Mouse (Mus musculus) midbrain, postnatal 0 days (tissue): ENCODE measurements around the gene Sh3bp1. TPM values are rescaled to one million over a fixed set of nuclear protein-coding genes. Genes with fewer than 3 reads are reported as not detected.

Source experiments
- ATAC-seq: fragments of 200-750 bp; cut with Nextera tagmentation; 2 replicates; pipeline ENCODE4 v1.8.0; 2017; ENCODE audit warnings: moderate number of reproducible peaks, mild to moderate bottlenecking, moderate TSS enrichment, moderate library complexity; ENCODE audit not compliant: low FRiP score
- DNase-seq: peaks from one replicate; pipeline ENCODE4 v3.0.0-alpha.2; 2015; ENCODE audit warnings: low spot score
- H3K27ac ChIP-seq: fragments of 300-500 bp; sonication (generic); 2 replicates; pipeline ENCODE4 v1.5.1; 2014; ENCODE audit warnings: low read depth, mild to moderate bottlenecking, low read length, mixed read lengths
- H3K27me3 ChIP-seq: fragments of 300-500 bp; sonication (generic); 2 replicates; pipeline ENCODE4 v1.6.1; 2014; ENCODE audit warnings: low read length, control low read depth, mixed read lengths; ENCODE audit not compliant: insufficient read depth
- H3K36me3 ChIP-seq: fragments of 300-500 bp; sonication (generic); 2 replicates; pipeline ENCODE4 v1.6.1; 2014; ENCODE audit warnings: low read length, control low read depth, mixed read lengths; ENCODE audit not compliant: insufficient read depth
- H3K4me1 ChIP-seq: fragments of 300-500 bp; sonication (generic); 2 replicates; pipeline ENCODE4 v1.6.1; 2014; ENCODE audit warnings: mild to moderate bottlenecking, control low read depth, antibody characterized with exemption, low read length, mixed read lengths; ENCODE audit not compliant: insufficient read depth
- H3K4me2 ChIP-seq: fragments of 300-500 bp; sonication (generic); 2 replicates; pipeline ENCODE4 v1.6.1; 2014; ENCODE audit warnings: low read depth, mild to moderate bottlenecking, low read length, mixed read lengths; ENCODE audit not compliant: poor library complexity, severe bottlenecking
- H3K4me3 ChIP-seq: fragments of 300-500 bp; sonication (generic); 2 replicates; pipeline ENCODE4 v1.5.1; 2014; ENCODE audit warnings: low read depth, mild to moderate bottlenecking, low read length, moderate library complexity
- H3K9ac ChIP-seq: fragments of 300-500 bp; sonication (generic); replicated peaks from 2 replicates; pipeline ENCODE4 v1.6.1; 2014; ENCODE audit warnings: mild to moderate bottlenecking, low read length, moderate library complexity, mixed read lengths; ENCODE audit not compliant: poor library complexity, severe bottlenecking
- H3K9me3 ChIP-seq: fragments of 300-500 bp; sonication (generic); 2 replicates; pipeline ENCODE4 v1.6.1; 2016; ENCODE audit warnings: low read length, control low read depth
- CTCF ChIP-seq: IDR thresholded peaks from 2 replicates; pipeline ENCODE4 v1.5.1; 2016; ENCODE audit warnings: antibody characterized with exemption, mild to moderate bottlenecking
- WGBS: fragments of 180-500 bp; shearing (Covaris S2); extraction: QIAGEN DNeasy Blood & Tissue Kit; methylation state at CpG from one replicate; pipeline ENCODE4 v1.1.7; 2014; 5-methylcytosine and 5-hydroxymethylcytosine counted together
- polyA plus RNA-seq: library from polyadenylated mRNA; unstranded; fragments of >200 nt; fragmentation: Nextera tagmentation; extraction: Ambion mirVana; gene quantifications from 2 replicates; pipeline ENCODE4 v1.2.1, GENCODE M21; 2015
- total RNA-seq: library from RNA; depleted of rRNA; stranded (reverse); fragments of >200 nt; gene quantifications from 2 replicates; pipeline ENCODE4 v1.2.3, GENCODE M21; 2014

Gene Sh3bp1
- total and polyA plus RNA-seq, 2 experiments from 2014 or later: 4.2 to 4.7 TPM

GRCm38 (mm10) chr15:78947657-78948056 lies 48.1 kb downstream of the Sh3bp1 start, which contains the start of gene Triobp:
TSS of gene Triobp (plus strand) at chr15:78947724.
- H3K9me3 ChIP-seq: no peaks in the 10 kb centered on the region
- H3K4me3 ChIP-seq: peak within 1 kb of the TSS; percentile 63
- H3K27me3 ChIP-seq: no peaks in the 10 kb centered on the region
- H3K36me3 ChIP-seq: 0 out of 2 replicates have a peak, but pooled peaks cover 6% of the 10 kb centered on the region
- H3K27ac ChIP-seq: peak within 1 kb of the TSS; percentile 77
- TF ChIP-seq CTCF: no peak
- WGBS: under 1% methylated on average over 24 of the region's 24 CpGs
- H3K4me1 ChIP-seq: peaks cover 12% of the 10 kb centered on the region; the same call in 1 of the 2 replicates
- ATAC-seq (peak; percentile 93), DNase-seq (peak; percentile 96)
- peak within 1 kb of the TSS; percentile 68 for H3K4me2 ChIP-seq
- peak within 1 kb of the TSS; percentile 78 for H3K9ac ChIP-seq

- peak overlapping the region; percentile 77 for H3K27ac ChIP-seq
- ATAC-seq (peak; percentile 26; the same call in 1 of the 2 replicates), DNase-seq (peak; percentile 21)
- TF ChIP-seq CTCF: no peak
- H3K36me3 ChIP-seq: peaks cover 7% of the 10 kb centered on the region; the same call in 1 of the 2 replicates
- H3K9me3 ChIP-seq: no peaks in the 10 kb centered on the region
- peaks cover 12% of the 10 kb centered on the region; the same call in 1 of the 2 replicates for H3K4me1 ChIP-seq
- WGBS: 2% methylated on average over 11 of the region's 11 CpGs
- peak overlapping the region; percentile 78 for H3K9ac ChIP-seq
- H3K4me2 ChIP-seq: peak overlapping the region; percentile 68
- H3K4me3 ChIP-seq: peak overlapping the region; percentile 63
- H3K27me3 ChIP-seq: no peaks in the 10 kb centered on the region
These were observed 48.7 kb downstream of the Sh3bp1 start for GRCm38 (mm10) chr15:78948152-78948725.

DNA sequence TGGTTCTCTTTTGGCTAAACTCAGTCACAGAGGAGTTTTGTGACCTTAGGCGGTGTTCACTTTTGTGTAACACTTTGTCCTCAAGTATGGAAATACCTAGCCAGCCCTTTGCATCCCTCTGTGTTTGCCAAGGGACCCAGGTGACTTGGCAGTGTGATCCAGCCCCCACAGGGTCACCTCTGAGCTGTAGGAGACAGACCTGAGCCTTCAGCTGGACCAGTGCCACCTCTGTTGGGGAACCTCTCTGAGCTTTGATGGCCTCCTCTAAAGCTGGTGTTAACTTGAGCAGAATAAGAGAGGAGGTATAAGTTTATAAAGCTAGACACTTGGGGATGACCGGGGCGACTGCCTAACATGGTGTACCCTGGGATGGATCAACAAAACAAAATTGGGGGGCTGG lies 49.3 kb downstream of the Sh3bp1 start:
- Histone ChIP-seq H3K27ac (no peak overlapping the region), H3K9ac (no peak overlapping the region; the same call in 1 of the 2 replicates), H3K4me3 (peak overlapping the region; percentile 63), H3K4me2 (peak overlapping the region; percentile 68), H3K9me3 (no peaks in the 10 kb centered on the region), H3K36me3 (peaks cover 11% of the 10 kb centered on the region; the same call in 1 of the 2 replicates), H3K4me1 (peaks cover 12% of the 10 kb centered on the region; the same call in 1 of the 2 replicates), H3K27me3 (no peaks in the 10 kb centered on the region)
- ATAC-seq: no peak
- DNase-seq: no peak
- TF ChIP-seq CTCF: no peak
- WGBS: 97% methylated on average over 3 of the region's 3 CpGs

DNA sequence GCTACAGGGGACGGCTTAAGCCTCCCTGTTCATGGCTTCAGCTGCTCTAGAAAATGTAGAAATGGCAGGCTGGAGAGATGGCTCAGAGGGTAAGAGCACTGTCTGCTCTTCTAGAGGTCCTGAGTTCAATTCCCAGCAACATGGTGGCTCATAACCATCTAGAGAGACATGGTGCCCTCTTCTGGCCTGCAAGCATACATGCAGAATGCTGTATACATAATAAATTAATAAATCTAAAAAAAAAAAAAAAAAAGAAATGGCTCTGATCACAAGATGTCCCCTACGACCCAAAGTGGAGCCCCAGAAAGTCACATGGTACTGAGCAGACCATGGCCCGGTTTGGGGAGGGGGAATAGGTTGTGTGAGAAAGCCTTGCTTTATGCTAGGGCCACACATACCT lies 56.1 kb downstream of the Sh3bp1 start:
- no peaks in the 10 kb centered on the region for H3K27me3 ChIP-seq
- no peak overlapping the region for H3K27ac ChIP-seq
- H3K9me3 ChIP-seq: no peaks in the 10 kb centered on the region
- H3K4me3 ChIP-seq: no peak overlapping the region
- WGBS: 81% methylated on average over 3 of the region's 3 CpGs
- H3K4me2 ChIP-seq: no peak overlapping the region
- peaks cover 35% of the 10 kb centered on the region for H3K36me3 ChIP-seq
- no peaks in the 10 kb centered on the region for H3K4me1 ChIP-seq
- peak; percentile 43 for TF ChIP-seq CTCF
- no peak overlapping the region for H3K9ac ChIP-seq
- DNase-seq (no peak), ATAC-seq (no peak)

DNA sequence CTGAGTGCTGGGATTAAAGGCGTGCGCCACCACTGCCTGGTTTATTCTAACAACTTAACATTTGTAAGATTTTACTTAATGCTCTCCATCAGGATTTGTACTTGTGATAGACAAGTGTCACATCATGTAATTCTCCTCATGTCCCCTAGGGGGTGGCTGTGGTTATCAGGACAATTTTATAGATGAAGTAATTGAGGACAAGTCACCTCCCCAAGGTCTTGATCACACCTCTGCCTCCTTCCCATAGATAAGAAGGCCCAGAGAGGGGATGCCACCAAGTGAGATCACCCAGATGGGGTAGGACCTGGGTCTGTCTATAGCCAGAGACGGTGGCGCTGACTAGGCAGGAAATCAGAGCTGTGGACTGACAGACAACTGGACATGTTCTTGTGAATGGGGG lies 56.8 kb downstream of the Sh3bp1 start:
- WGBS: 89% methylated on average over 4 of the region's 4 CpGs
- DNase-seq: no peak

DNA sequence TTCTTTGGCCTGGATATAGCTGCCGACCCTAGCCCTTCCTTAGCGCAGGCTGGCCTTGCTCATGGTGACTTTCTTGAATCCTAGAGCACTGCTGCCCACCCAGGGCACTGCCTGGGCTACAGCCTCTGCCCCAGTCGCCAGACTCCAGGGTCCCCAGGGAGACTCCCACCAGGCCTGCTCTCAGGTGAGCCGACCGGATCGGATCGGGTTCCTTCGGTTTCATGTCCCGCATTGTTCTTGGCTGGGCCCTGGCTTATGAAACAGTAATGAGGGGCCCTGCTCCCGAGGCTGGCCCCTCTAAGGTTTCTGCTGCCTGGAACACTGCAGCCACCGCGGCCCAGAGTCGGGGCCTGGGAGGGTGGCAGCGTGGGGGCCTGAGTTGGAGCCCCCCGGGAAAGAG lies 57.5 kb downstream of the Sh3bp1 start:
- no peak overlapping the region for H3K4me2 ChIP-seq
- H3K9ac ChIP-seq: no peak overlapping the region
- H3K27ac ChIP-seq: no peak overlapping the region
- 80% methylated on average over 15 of the region's 15 CpGs for WGBS
- ATAC-seq (no peak), DNase-seq (no peak)
- H3K36me3 ChIP-seq: peaks cover 42% of the 10 kb centered on the region
- no peak overlapping the region for H3K4me3 ChIP-seq
- no peaks in the 10 kb centered on the region for H3K9me3 ChIP-seq
- no peaks in the 10 kb centered on the region for H3K27me3 ChIP-seq
- no peak for TF ChIP-seq CTCF
- no peaks in the 10 kb centered on the region for H3K4me1 ChIP-seq

More for the DNA sequence above, 56.8 kb downstream of the Sh3bp1 start:
- no peaks in the 10 kb centered on the region for H3K27me3 ChIP-seq
- no peaks in the 10 kb centered on the region for H3K9me3 ChIP-seq
- H3K4me3 ChIP-seq: no peak overlapping the region
- ATAC-seq: no peak
- no peaks in the 10 kb centered on the region for H3K4me1 ChIP-seq
- no peak overlapping the region for H3K4me2 ChIP-seq
- peak; percentile 51 for TF ChIP-seq CTCF
- H3K36me3 ChIP-seq: peaks cover 38% of the 10 kb centered on the region
- H3K27ac ChIP-seq: no peak overlapping the region
- H3K9ac ChIP-seq: no peak overlapping the region
